Mouse (Mus musculus): ENCODE results near the gene Pyroxd1.

The Pyroxd1 gene

GRCm38 (mm10) chr6:142378576-142379330 lies 33.3 kb downstream of the Pyroxd1 start:
- DNase-seq = no peak

GRCm38 (mm10) chr6:142379961-142380360 lies 34.5 kb downstream of the Pyroxd1 start:
- DNase-seq = no peak

- no peak for DNase-seq
Observed at GRCm38 (mm10) chr6:142381615-142382014, 36.2 kb downstream of the Pyroxd1 start.

GRCm38 (mm10) chr6:142384521-142384920 lies 39.1 kb downstream of the Pyroxd1 start:
- DNase-seq = no peak

GRCm38 (mm10) chr6:142386285-142387010 lies 41.0 kb downstream of the Pyroxd1 start:
- DNase-seq = no peak

GRCm38 (mm10) chr6:142387011-142387754 lies 41.7 kb downstream of the Pyroxd1 start, which contains the start of the genes Recql and Golt1b:
Gene Recql (minus strand): TSS chr6:142387087.
Gene Golt1b (plus strand): TSS chr6:142387221.
- peak; percentile 98 for DNase-seq

GRCm38 (mm10) chr6:142387755-142388271 lies 42.4 kb downstream of the Pyroxd1 start:
- no peak for DNase-seq

GRCm38 (mm10) chr6:142389101-142389500 lies 43.6 kb downstream of the Pyroxd1 start:
- DNase-seq = no peak

GRCm38 (mm10) chr6:142392312-142392711 lies 46.9 kb downstream of the Pyroxd1 start:
- DNase-seq = no peak

GRCm38 (mm10) chr6:142394669-142395068 lies 49.2 kb downstream of the Pyroxd1 start:
- DNase-seq = peak; percentile 28

- DNase-seq = no peak
Observed at GRCm38 (mm10) chr6:142395756-142396155, 50.3 kb downstream of the Pyroxd1 start.

GRCm38 (mm10) chr6:142411140-142411539 lies 65.7 kb downstream of the Pyroxd1 start:
- DNase-seq = no peak

Measured in cerebellum, adult 11-12 months (tissue).